Mouse (Mus musculus): ENCODE results near the gene Ogfod1. TPM values are rescaled to one million over a fixed set of nuclear protein-coding genes. Genes with fewer than 3 reads are reported as not detected.
A peak's percentile ranks its signal among the peaks of the same experiment; 100 is the strongest.

Ogfod1 gene
- polyA plus RNA-seq, 1 experiment = 2.8 TPM

DNA sequence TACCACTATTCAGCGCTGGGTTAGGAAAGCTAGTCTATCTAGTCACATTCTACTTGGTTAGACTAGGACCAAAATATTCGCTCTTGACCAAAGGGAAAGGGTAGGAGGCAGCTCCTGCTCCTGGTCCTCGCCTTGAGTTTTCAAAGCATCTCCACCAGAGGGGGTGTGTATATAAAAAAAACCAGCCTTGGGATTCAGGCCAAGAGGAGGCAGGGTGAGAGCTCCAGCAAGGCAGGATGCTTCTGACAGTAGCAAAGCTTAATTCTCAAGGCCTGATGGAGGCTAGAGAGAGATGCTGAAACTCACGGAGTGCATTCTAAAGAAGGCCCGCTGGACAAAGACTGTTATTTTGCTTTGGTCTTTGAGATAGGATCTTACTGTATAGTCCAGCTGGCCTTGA is 67.1 kb downstream of the Ogfod1 start:
- Histone ChIP-seq H3K9me3 (peaks cover 3% of the 10 kb centered on the region; the same call in 1 of the 2 replicates), H3K36me3 (replicated peaks; ENCODE audit: low read length) (no peaks in the 10 kb centered on the region), H3K4me1 (peaks cover 19% of the 10 kb centered on the region), H3K4me3 (replicated peaks) (no peak overlapping the region), H3K27me3 (replicated peaks) (peaks cover 27% of the 10 kb centered on the region)
- no peak for TF ChIP-seq GATA1 (IDR thresholded peaks at IDR 0.05; ENCODE audit: borderline replicate concordance, low read length)

DNA sequence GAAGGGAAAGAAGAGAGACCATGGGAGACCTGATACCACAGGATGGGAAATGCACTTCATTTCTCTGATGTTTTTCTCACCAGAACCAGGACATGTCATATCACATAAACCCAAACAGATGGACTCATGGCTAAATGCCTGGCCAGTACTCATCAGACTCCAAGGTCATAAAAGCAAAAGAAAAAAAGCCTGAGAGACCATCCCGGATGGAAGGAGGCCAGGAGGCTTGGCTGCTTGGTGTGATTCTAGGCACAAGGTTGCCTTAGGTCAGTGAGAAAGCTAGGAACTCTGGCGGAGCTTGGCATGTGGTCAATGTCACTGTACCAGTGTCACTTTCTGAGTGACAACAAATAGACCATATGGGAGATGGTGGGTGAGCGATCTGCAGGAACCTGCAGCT is 70.9 kb downstream of the Ogfod1 start:
- no peak for TF ChIP-seq FLI1 (IDR thresholded peaks at IDR 0.05; ENCODE audit: low read length)
- TF ChIP-seq GATA1 (IDR thresholded peaks at IDR 0.05; ENCODE audit: borderline replicate concordance, low read length) = no peak
- Histone ChIP-seq H3K27me3 (replicated peaks) (peaks cover 7% of the 10 kb centered on the region), H3K9me3 (peaks cover 3% of the 10 kb centered on the region; the same call in 1 of the 2 replicates), H3K4me3 (replicated peaks) (no peak overlapping the region), H3K36me3 (replicated peaks; ENCODE audit: low read length) (no peaks in the 10 kb centered on the region), H3K4me1 (peaks cover 39% of the 10 kb centered on the region)

DNA sequence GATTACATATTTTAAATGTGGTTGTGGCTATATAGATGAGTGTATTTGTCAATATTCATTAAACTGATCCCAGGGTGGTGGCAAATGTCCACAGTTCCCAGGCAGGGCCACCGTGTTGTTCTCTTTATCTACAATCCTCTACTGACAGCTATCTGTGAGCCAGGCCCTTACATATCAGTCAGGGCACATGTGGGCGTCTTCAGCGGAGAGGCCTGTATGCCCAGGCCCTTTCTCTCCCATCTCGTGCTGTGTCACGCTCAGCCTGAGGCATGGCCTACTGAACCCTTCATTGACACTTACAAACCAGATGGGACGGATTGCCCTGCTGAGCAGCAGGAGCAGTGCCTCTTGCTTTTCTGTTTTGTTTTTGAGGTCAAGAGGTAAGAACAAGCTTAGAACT is 72.4 kb downstream of the Ogfod1 start:
- Histone ChIP-seq H3K27me3 (replicated peaks) (peaks cover 2% of the 10 kb centered on the region), H3K9me3 (no peaks in the 10 kb centered on the region), H3K4me1 (peaks cover 51% of the 10 kb centered on the region), H3K36me3 (replicated peaks; ENCODE audit: low read length) (no peaks in the 10 kb centered on the region), H3K4me3 (replicated peaks) (no peak overlapping the region)
- no peak for TF ChIP-seq GATA1 (IDR thresholded peaks at IDR 0.05; ENCODE audit: borderline replicate concordance, low read length)
- no peak for TF ChIP-seq FLI1 (IDR thresholded peaks at IDR 0.05; ENCODE audit: low read length)

DNA sequence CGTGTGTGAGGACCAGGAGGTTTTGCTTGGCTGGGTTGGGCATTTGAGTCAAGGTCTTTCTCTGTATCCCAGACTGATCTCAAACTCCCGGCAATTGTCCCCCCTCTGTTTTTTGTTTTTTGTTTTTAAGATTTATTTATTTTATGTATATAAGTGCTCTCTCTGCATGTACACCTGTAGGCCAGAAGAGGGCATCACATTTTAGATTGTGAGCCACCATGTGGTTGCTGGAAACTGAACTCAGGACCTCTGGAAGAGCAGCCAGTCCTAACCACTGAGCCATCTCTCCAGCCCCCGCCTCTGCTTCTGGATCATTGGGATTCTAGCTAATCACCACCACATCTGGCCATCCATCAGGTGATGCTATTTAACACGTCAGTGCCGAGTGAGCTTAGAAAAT is 72.8 kb downstream of the Ogfod1 start:
- no peak overlapping the region for H3K4me3 ChIP-seq (replicated peaks)
- no peak for TF ChIP-seq GATA1 (IDR thresholded peaks at IDR 0.05; ENCODE audit: borderline replicate concordance, low read length)
- TF ChIP-seq FLI1 (IDR thresholded peaks at IDR 0.05; ENCODE audit: low read length) = no peak
- peaks cover 55% of the 10 kb centered on the region for H3K4me1 ChIP-seq
- H3K9me3 ChIP-seq = no peaks in the 10 kb centered on the region
- H3K36me3 ChIP-seq (replicated peaks; ENCODE audit: low read length) = no peaks in the 10 kb centered on the region
- H3K27me3 ChIP-seq (replicated peaks) = no peaks in the 10 kb centered on the region

DNA sequence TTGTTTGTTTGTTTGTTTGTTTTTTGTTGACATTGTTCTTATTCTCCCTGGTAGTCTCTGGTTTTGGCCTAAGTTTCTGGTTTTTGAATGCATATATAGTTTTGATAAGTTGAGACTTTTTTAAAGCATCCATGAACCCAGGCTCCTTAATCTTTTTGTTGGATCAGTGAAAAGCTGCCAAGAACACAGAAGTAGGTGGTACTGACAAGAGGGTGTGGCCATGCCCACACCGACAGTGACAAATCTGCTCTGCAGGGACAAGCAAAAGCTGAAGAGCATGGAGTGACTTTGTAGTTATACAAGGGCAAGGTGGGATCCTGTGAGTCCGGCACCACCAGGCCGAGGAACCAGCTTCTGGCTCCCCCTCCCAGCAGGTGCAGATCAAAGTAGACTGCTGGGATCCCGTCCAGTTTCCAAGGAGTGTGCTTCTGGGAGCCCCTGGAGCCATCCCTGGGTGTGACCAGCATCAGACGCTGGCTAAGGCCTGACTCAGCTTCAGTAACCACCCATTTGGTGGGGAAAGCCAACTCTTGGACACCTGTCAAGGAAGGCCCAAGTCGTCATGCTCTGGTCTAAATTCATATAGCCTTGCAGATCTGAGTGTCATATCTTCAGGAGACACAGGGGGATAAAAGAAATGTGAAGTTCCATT is 73.7 kb downstream of the Ogfod1 start:
- no peaks in the 10 kb centered on the region for H3K36me3 ChIP-seq (replicated peaks; ENCODE audit: low read length)
- no peak for TF ChIP-seq GATA1 (IDR thresholded peaks at IDR 0.05; ENCODE audit: borderline replicate concordance, low read length)
- TF ChIP-seq FLI1 (IDR thresholded peaks at IDR 0.05; ENCODE audit: low read length) = no peak
- no peak overlapping the region for H3K4me3 ChIP-seq (replicated peaks)
- no peaks in the 10 kb centered on the region for H3K27me3 ChIP-seq (replicated peaks)
- no peaks in the 10 kb centered on the region for H3K9me3 ChIP-seq
- peaks cover 56% of the 10 kb centered on the region for H3K4me1 ChIP-seq

DNA sequence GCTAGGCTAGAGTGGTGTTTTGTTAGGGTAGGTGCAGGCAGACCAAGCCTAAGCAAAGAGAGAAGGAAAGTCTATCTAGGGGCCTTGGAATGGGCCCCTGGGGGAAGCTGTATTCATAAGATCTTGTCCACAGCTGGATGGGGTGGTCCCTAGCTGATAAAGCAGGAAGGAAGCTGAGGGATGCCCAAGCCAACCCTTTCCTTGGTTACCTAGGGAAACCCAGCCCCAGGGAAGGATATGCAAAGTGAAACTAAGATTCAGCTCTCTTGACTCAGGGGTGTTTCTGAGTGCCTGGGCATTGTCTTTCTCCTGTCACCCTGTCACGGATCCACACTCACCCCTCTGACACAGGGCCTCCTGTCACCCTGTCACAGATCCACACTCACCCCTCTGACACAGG is 76.4 kb downstream of the Ogfod1 start:
- Histone ChIP-seq H3K36me3 (replicated peaks; ENCODE audit: low read length) (no peaks in the 10 kb centered on the region), H3K9me3 (no peaks in the 10 kb centered on the region), H3K27me3 (replicated peaks) (peaks cover 5% of the 10 kb centered on the region), H3K4me1 (peaks cover 56% of the 10 kb centered on the region), H3K4me3 (replicated peaks) (peak overlapping the region; percentile 83)
- no peak for TF ChIP-seq GATA1 (IDR thresholded peaks at IDR 0.05; ENCODE audit: borderline replicate concordance, low read length)

DNA sequence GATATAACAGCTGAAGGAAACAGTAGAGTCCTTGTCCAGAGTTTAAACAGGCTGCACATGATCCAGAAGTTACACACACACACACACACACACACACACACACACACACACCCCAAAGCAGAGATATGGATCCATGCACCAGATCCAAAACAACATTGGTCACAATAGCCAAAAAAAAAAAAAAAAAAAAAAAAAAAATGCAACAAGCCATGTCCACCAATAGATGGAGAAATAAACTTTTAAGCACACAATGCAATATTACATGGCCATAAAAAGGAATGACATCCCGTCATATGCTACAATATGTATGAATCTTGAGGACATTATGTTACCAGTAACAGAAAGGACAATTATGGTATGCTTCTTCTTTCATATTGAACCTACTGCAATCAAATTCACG is 77.0 kb downstream of the Ogfod1 start:
- Histone ChIP-seq H3K27me3 (replicated peaks) (peaks cover 5% of the 10 kb centered on the region), H3K9me3 (no peaks in the 10 kb centered on the region), H3K4me3 (replicated peaks) (peak overlapping the region; percentile 83), H3K4me1 (peaks cover 61% of the 10 kb centered on the region), H3K36me3 (replicated peaks; ENCODE audit: low read length) (no peaks in the 10 kb centered on the region)
- TF ChIP-seq GATA1 (IDR thresholded peaks at IDR 0.05; ENCODE audit: borderline replicate concordance, low read length) (no peak), FLI1 (IDR thresholded peaks at IDR 0.05; ENCODE audit: low read length) (no peak)

Other genes starting within 250 kb of the Ogfod1 start
- gene Gnao1, start 227.2 kb upstream of the Ogfod1 start, polyA plus RNA-seq (2012; ENCODE audit: insufficient read depth, low replicate concordance) = not detected in 2 replicates
- 37.6 and 51.7 TPM in 2 replicates for gene Amfr, start 24.4 kb upstream of the Ogfod1 start, polyA plus RNA-seq (2012; ENCODE audit: insufficient read depth, low replicate concordance)
- 185 and 240 TPM in 2 replicates for gene Nudt21, start 167 bp upstream of the Ogfod1 start, polyA plus RNA-seq (2012; ENCODE audit: insufficient read depth, low replicate concordance)
- gene Bbs2, start 61.7 kb downstream of the Ogfod1 start, polyA plus RNA-seq (2012; ENCODE audit: insufficient read depth, low replicate concordance) = 0.30 and 0.71 TPM in 2 replicates
- gene Mt4, start 100.0 kb downstream of the Ogfod1 start, polyA plus RNA-seq (2012; ENCODE audit: insufficient read depth, low replicate concordance) = not detected in 2 replicates
- not detected in 2 replicates for gene Mt3, start 115.4 kb downstream of the Ogfod1 start, polyA plus RNA-seq (2012; ENCODE audit: insufficient read depth, low replicate concordance)
- 368 and 523 TPM in 2 replicates for gene Mt2, start 135.5 kb downstream of the Ogfod1 start, polyA plus RNA-seq (2012; ENCODE audit: insufficient read depth, low replicate concordance)
- gene Mt1, start 141.9 kb downstream of the Ogfod1 start, polyA plus RNA-seq (2012; ENCODE audit: insufficient read depth, low replicate concordance) = 627 and 878 TPM in 2 replicates
- gene Nup93, start 177.4 kb downstream of the Ogfod1 start, polyA plus RNA-seq (2012; ENCODE audit: insufficient read depth, low replicate concordance) = 3.1 and 3.3 TPM in 2 replicates